Mouse (Mus musculus): Measurements from ENCODE around the gene Prkcg. TPM values are rescaled to one million over a fixed set of nuclear protein-coding genes. Genes with fewer than 3 reads are reported as not detected.

The Prkcg gene
- polyA plus RNA-seq, 1 experiment = not detected

- H3K27ac ChIP-seq (ENCODE audit: insufficient read depth, low read depth, low read length) = no peak overlapping the region
- no peak overlapping the region for H3K4me3 ChIP-seq (ENCODE audit: insufficient read depth, low read depth, low read length)
- 84% methylated on average over 3 of the region's 3 CpGs for WGBS
- TF ChIP-seq POLR2A (IDR thresholded peaks at IDR 0.05; ENCODE audit: insufficient read depth, low read depth, low read length) (no peak), CTCF (IDR thresholded peaks at IDR 0.05; ENCODE audit: insufficient read depth, low read depth, low read length) (no peak)
- peaks cover 28% of the 10 kb centered on the region for H3K4me1 ChIP-seq (ENCODE audit: control insufficient read depth, insufficient read depth, low read length)
These were observed 17.4 kb downstream of the Prkcg start for GRCm38 (mm10) chr7:3306400-3306799.

GRCm38 (mm10) chr7:3308646-3309045 lies 19.7 kb downstream of the Prkcg start:
- H3K4me3 ChIP-seq (ENCODE audit: insufficient read depth, low read depth, low read length) = no peak overlapping the region
- 74% methylated on average over 4 of the region's 4 CpGs for WGBS

GRCm38 (mm10) chr7:3310233-3310632 lies 21.3 kb downstream of the Prkcg start:
- no peak overlapping the region for H3K4me3 ChIP-seq (ENCODE audit: insufficient read depth, low read depth, low read length)
- H3K4me1 ChIP-seq (ENCODE audit: control insufficient read depth, insufficient read depth, low read length) = peaks cover 3% of the 10 kb centered on the region
- TF ChIP-seq CTCF (IDR thresholded peaks at IDR 0.05; ENCODE audit: insufficient read depth, low read depth, low read length) = no peak
- TF ChIP-seq POLR2A (IDR thresholded peaks at IDR 0.05; ENCODE audit: insufficient read depth, low read depth, low read length) = no peak
- H3K27ac ChIP-seq (ENCODE audit: insufficient read depth, low read depth, low read length) = no peak overlapping the region
- 98% methylated on average over 7 of the region's 7 CpGs for WGBS

More at GRCm38 (mm10) chr7:3308646-3309045, 19.7 kb downstream of the Prkcg start:
- H3K4me1 ChIP-seq (ENCODE audit: control insufficient read depth, insufficient read depth, low read length) = peaks cover 18% of the 10 kb centered on the region
- TF ChIP-seq POLR2A (IDR thresholded peaks at IDR 0.05; ENCODE audit: insufficient read depth, low read depth, low read length) (no peak), CTCF (IDR thresholded peaks at IDR 0.05; ENCODE audit: insufficient read depth, low read depth, low read length) (no peak)
- H3K27ac ChIP-seq (ENCODE audit: insufficient read depth, low read depth, low read length) = no peak overlapping the region

- Histone ChIP-seq H3K27ac (ENCODE audit: insufficient read depth, low read depth, low read length) (no peak overlapping the region), H3K4me1 (ENCODE audit: control insufficient read depth, insufficient read depth, low read length) (no peaks in the 10 kb centered on the region; the same call in 1 of the 2 replicates), H3K4me3 (ENCODE audit: insufficient read depth, low read depth, low read length) (no peak overlapping the region)
- 81% methylated on average over 8 of the region's 8 CpGs for WGBS
- TF ChIP-seq CTCF (IDR thresholded peaks at IDR 0.05; ENCODE audit: insufficient read depth, low read depth, low read length) = no peak
- TF ChIP-seq POLR2A (IDR thresholded peaks at IDR 0.05; ENCODE audit: insufficient read depth, low read depth, low read length) = no peak
These were observed 24.6 kb downstream of the Prkcg start for GRCm38 (mm10) chr7:3313571-3313970.

- Histone ChIP-seq H3K4me3 (ENCODE audit: insufficient read depth, low read depth, low read length) (no peak overlapping the region), H3K4me1 (ENCODE audit: control insufficient read depth, insufficient read depth, low read length) (no peaks in the 10 kb centered on the region; the same call in 1 of the 2 replicates), H3K27ac (ENCODE audit: insufficient read depth, low read depth, low read length) (no peak overlapping the region)
- WGBS = 70% methylated on average over 5 of the region's 5 CpGs
- TF ChIP-seq CTCF (IDR thresholded peaks at IDR 0.05; ENCODE audit: insufficient read depth, low read depth, low read length) (no peak), POLR2A (IDR thresholded peaks at IDR 0.05; ENCODE audit: insufficient read depth, low read depth, low read length) (no peak)
These were observed 25.1 kb downstream of the Prkcg start for GRCm38 (mm10) chr7:3314121-3314520.

- TF ChIP-seq CTCF (IDR thresholded peaks at IDR 0.05; ENCODE audit: insufficient read depth, low read depth, low read length) = no peak
- WGBS = 69% methylated on average over 4 of the region's 4 CpGs
- Histone ChIP-seq H3K27ac (ENCODE audit: insufficient read depth, low read depth, low read length) (no peak overlapping the region), H3K4me3 (ENCODE audit: insufficient read depth, low read depth, low read length) (no peak overlapping the region), H3K4me1 (ENCODE audit: control insufficient read depth, insufficient read depth, low read length) (no peaks in the 10 kb centered on the region; the same call in 1 of the 2 replicates)
These were observed 28.7 kb downstream of the Prkcg start for GRCm38 (mm10) chr7:3317704-3318103.

GRCm38 (mm10) chr7:3320856-3321255 lies 31.9 kb downstream of the Prkcg start:
- no peak for TF ChIP-seq CTCF (IDR thresholded peaks at IDR 0.05; ENCODE audit: insufficient read depth, low read depth, low read length)
- TF ChIP-seq POLR2A (IDR thresholded peaks at IDR 0.05; ENCODE audit: insufficient read depth, low read depth, low read length) = no peak
- H3K4me1 ChIP-seq (ENCODE audit: control insufficient read depth, insufficient read depth, low read length) = no peaks in the 10 kb centered on the region
- H3K27ac ChIP-seq (ENCODE audit: insufficient read depth, low read depth, low read length) = no peak overlapping the region
- WGBS = 74% methylated on average over 3 of the region's 3 CpGs
- H3K4me3 ChIP-seq (ENCODE audit: insufficient read depth, low read depth, low read length) = no peak overlapping the region

GRCm38 (mm10) chr7:3323826-3324225 lies 34.8 kb downstream of the Prkcg start:
- H3K4me3 ChIP-seq (ENCODE audit: insufficient read depth, low read depth, low read length) = no peak overlapping the region
- H3K4me1 ChIP-seq (ENCODE audit: control insufficient read depth, insufficient read depth, low read length) = no peaks in the 10 kb centered on the region
- WGBS = 82% methylated on average over 1 of the region's 1 CpGs
- no peak overlapping the region for H3K27ac ChIP-seq (ENCODE audit: insufficient read depth, low read depth, low read length)
- TF ChIP-seq POLR2A (IDR thresholded peaks at IDR 0.05; ENCODE audit: insufficient read depth, low read depth, low read length) (no peak), CTCF (IDR thresholded peaks at IDR 0.05; ENCODE audit: insufficient read depth, low read depth, low read length) (no peak)

GRCm38 (mm10) chr7:3327961-3328360 lies 39.0 kb downstream of the Prkcg start:
- no peak overlapping the region for H3K4me3 ChIP-seq (ENCODE audit: insufficient read depth, low read depth, low read length)
- peaks cover 12% of the 10 kb centered on the region for H3K4me1 ChIP-seq (ENCODE audit: control insufficient read depth, insufficient read depth, low read length)
- H3K27ac ChIP-seq (ENCODE audit: insufficient read depth, low read depth, low read length) = no peak overlapping the region
- no peak for TF ChIP-seq CTCF (IDR thresholded peaks at IDR 0.05; ENCODE audit: insufficient read depth, low read depth, low read length)
- TF ChIP-seq POLR2A (IDR thresholded peaks at IDR 0.05; ENCODE audit: insufficient read depth, low read depth, low read length) = no peak
- WGBS = 76% methylated on average over 4 of the region's 4 CpGs
